9 mouse cellular contexts compared by ENCODE assay signal in the genomic region with DNA sequence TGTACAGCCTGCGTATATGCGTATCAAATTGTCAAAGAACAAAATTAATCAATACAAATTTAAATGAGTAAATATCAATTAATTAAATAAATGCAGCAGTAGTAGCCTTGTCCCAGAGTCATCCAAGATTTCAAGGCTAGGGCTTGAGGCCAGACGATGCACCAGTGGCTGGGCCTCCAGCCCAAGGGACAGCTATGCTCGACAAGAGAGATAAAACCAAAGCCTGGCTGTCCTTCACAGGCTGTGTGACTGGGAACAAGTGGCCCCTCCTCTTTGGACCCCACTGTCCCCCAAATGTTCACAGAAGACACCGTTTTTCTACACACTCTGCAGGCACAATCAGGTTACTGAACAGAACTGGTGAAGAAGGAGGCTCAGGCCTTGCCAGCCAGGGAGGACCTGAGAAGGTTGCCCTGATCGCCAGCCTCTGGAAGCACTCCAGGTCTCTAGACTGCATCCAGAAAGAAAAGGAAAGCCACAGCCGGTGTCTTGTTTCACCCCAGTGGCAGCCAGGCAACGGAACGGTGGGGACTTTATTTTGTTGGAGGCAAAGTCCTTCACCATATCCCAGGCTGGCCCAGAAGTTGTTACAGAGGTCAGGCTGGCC. TPM values are rescaled to one million over a fixed set of nuclear protein-coding genes. Genes with fewer than 3 reads are reported as not detected.
DNase-seq lines count a peak whose midpoint lies in the region; ATAC-seq lines count a peak whose summit lies in the region.
"Had no signal": no experiment of that assay in that cellular context is flagged by ENCODE, and none has a peak within 500 bp of the region (broad histone marks: within the 10 kb centered on the region; RNA-seq: fewer than 3 reads in every experiment).

No protein-coding gene starts in this region.

- H3K9me3 ChIP-seq in heart, embryonic 11.5 days (replicated peaks; ENCODE audit: control insufficient read depth, low read length): no peaks in the 10 kb centered on the region
- no peaks in the 10 kb centered on the region for H3K9me3 ChIP-seq in heart, embryonic 12.5 days (replicated peaks)
- no peaks in the 10 kb centered on the region for H3K9me3 ChIP-seq in neural tube, embryonic 14.5 days (ENCODE audit: control insufficient read depth, low read length)
- H3K9me3 ChIP-seq: G1E had no signal

- H3K4me1 ChIP-seq in heart, embryonic 11.5 days (ENCODE audit: control insufficient read depth, insufficient read depth, low read length): peaks cover 79% of the 10 kb centered on the region
- peaks cover 87% of the 10 kb centered on the region for H3K4me1 ChIP-seq in heart, embryonic 12.5 days (replicated peaks)
- peaks cover 45% of the 10 kb centered on the region for H3K4me1 ChIP-seq in neural tube, embryonic 14.5 days (ENCODE audit: control insufficient read depth, insufficient read depth, low read length)

- no peaks in the 10 kb centered on the region for H3K27me3 ChIP-seq in heart, embryonic 11.5 days (ENCODE audit: control insufficient read depth, insufficient read depth, low read length)
- H3K27me3 ChIP-seq in heart, embryonic 12.5 days (replicated peaks): no peaks in the 10 kb centered on the region
- no peaks in the 10 kb centered on the region for H3K27me3 ChIP-seq in neural tube, embryonic 14.5 days (ENCODE audit: control insufficient read depth, insufficient read depth, low read length)

- peak overlapping the region; percentile 16; the same call in 1 of the 2 replicates for H3K4me2 ChIP-seq in heart, embryonic 11.5 days
- peak overlapping the region; percentile 11 for H3K4me2 ChIP-seq in heart, embryonic 12.5 days
- no peak overlapping the region for H3K4me2 ChIP-seq in neural tube, embryonic 14.5 days (ENCODE audit: low read depth, low read length)

- H3K27ac ChIP-seq in heart, embryonic 11.5 days (ENCODE audit: low read depth, low read length): peak overlapping the region; percentile 79
- peak overlapping the region; percentile 55 for H3K27ac ChIP-seq in heart, embryonic 12.5 days (ENCODE audit: poor library complexity, severe bottlenecking)
- H3K27ac ChIP-seq in neural tube, embryonic 14.5 days (ENCODE audit: low read depth, low read length): peak overlapping the region; percentile 48

- H3K4me3 ChIP-seq in heart, embryonic 11.5 days (ENCODE audit: low read depth, low read length): no peak overlapping the region
- H3K4me3 ChIP-seq in heart, embryonic 12.5 days: no peak overlapping the region
- no peak overlapping the region for H3K4me3 ChIP-seq in neural tube, embryonic 14.5 days (ENCODE audit: low read depth, low read length)

- no peak for ATAC-seq in heart, embryonic 11.5 days (replicated peaks; ENCODE audit: insufficient number of reproducible peaks, low FRiP score, low TSS enrichment)
- ATAC-seq in heart, embryonic 12.5 days (ENCODE audit: insufficient number of reproducible peaks, low FRiP score): no peak
- ATAC-seq in neural tube, embryonic 14.5 days (ENCODE audit: low read depth): no peak
- ATAC-seq in monocyte, adult 5-6 weeks (replicated peaks; ENCODE audit: insufficient number of reproducible peaks, low FRiP score, low TSS enrichment, poor library complexity, severe bottlenecking): no peak

- no peaks in the 10 kb centered on the region for H3K36me3 ChIP-seq in heart, embryonic 11.5 days (ENCODE audit: control insufficient read depth, insufficient read depth, low read length)
- H3K36me3 ChIP-seq in heart, embryonic 12.5 days: no peaks in the 10 kb centered on the region
- no peaks in the 10 kb centered on the region for H3K36me3 ChIP-seq in neural tube, embryonic 14.5 days (ENCODE audit: control insufficient read depth, insufficient read depth, low read length)
- H3K36me3 ChIP-seq: G1E had no signal

- H3K9ac ChIP-seq in heart, embryonic 11.5 days (ENCODE audit: low read depth, low read length): peak overlapping the region; percentile 46; the same call in 1 of the 2 replicates
- peak overlapping the region; percentile 35 for H3K9ac ChIP-seq in heart, embryonic 12.5 days
- H3K9ac ChIP-seq in neural tube, embryonic 14.5 days (replicated peaks; ENCODE audit: low read depth, low read length): no peak overlapping the region

- no peak for DNase-seq in heart, adult 9 months (ENCODE audit: low spot score in 2 of 2)
- peak; percentile 87 for DNase-seq in adrenal gland, postnatal 14 days
- DNase-seq in kidney, postnatal 10 days: peak; percentile 64
- no peak for DNase-seq in retina, embryonic 14.5 days (ENCODE audit: low spot score)

- WGBS in heart, embryonic 11.5 days (ENCODE audit: insufficient replicate concordance): 38% methylated on average over 9 of the region's 9 CpGs
- 36% methylated on average over 9 of the region's 9 CpGs for WGBS in heart, embryonic 12.5 days
- WGBS in neural tube, embryonic 14.5 days: 52% methylated on average over 9 of the region's 9 CpGs

RNA-seq across cellular contexts. Expression of gene Bahcc1, which starts 12.7 kb away (rescaled TPM):
- polyA plus RNA-seq in heart, embryonic 11.5 days (2014; fragmentation: Nextera tagmentation; extraction: Ambion mirVana): 7.0 and 9.1 TPM in 2 replicates
- 12.4 and 17.2 TPM in 2 replicates for total RNA-seq in adrenal gland, postnatal 14 days (2021)
- 6.5 and 7.6 TPM in 2 replicates for polyA plus RNA-seq in heart, embryonic 12.5 days (2016; fragmentation: Nextera tagmentation; extraction: Ambion mirVana)
- polyA plus RNA-seq in neural tube, embryonic 14.5 days (2014; fragmentation: Nextera tagmentation; extraction: Ambion mirVana): 17.0 and 20.8 TPM in 2 replicates
- total RNA-seq in monocyte, adult 5-6 weeks (2017): 0.68 to 0.85 TPM (median 0.76 TPM) in 3 replicates

Comparison
In these comparisons a context has a peak if more than half of its experiments do, and no peak if none do; other contexts are left out.
1. DNase-seq: peak in adrenal gland, postnatal 14 days (single experiment) and kidney, postnatal 10 days (single experiment); none in heart, adult 9 months (0 of 2) and retina, embryonic 14.5 days (single experiment).
2. Peak in every context shown above with its lines, with median percentiles within 50 percentile points of each other: H3K27ac ChIP-seq.